Mouse (Mus musculus): ENCODE data around the gene Rnf20.
"Not testable (repeated sequence)": the region's sequence is repeated elsewhere in the genome, so short reads cannot be mapped to it uniquely, and the experiment has no call there.

Gene Rnf20

GRCm38 (mm10) chr4:49631319-49632138, at the start of gene Rnf20:
TSS of gene Rnf20 (plus strand) at chr4:49632006.
- peak; percentile 93 for DNase-seq (ENCODE audit: low spot score)

GRCm38 (mm10) chr4:49583965-49584831, 47.6 kb upstream of the Rnf20 start:
- DNase-seq (ENCODE audit: low spot score): no peak

- DNase-seq (ENCODE audit: low spot score): no peak
These were observed 46.2 kb upstream of the Rnf20 start for GRCm38 (mm10) chr4:49585524-49586101.

GRCm38 (mm10) chr4:49586811-49587210, 45.0 kb upstream of the Rnf20 start:
- no peak for DNase-seq (ENCODE audit: low spot score)

GRCm38 (mm10) chr4:49590152-49590551, 41.7 kb upstream of the Rnf20 start:
- DNase-seq (ENCODE audit: low spot score): no peak

- peak; percentile 2 for DNase-seq (ENCODE audit: low spot score)
These were observed 35.0 kb upstream of the Rnf20 start for GRCm38 (mm10) chr4:49596846-49597182.

- peak; percentile 31 for DNase-seq (ENCODE audit: low spot score)
These were observed 34.4 kb upstream of the Rnf20 start, which contains the start of gene Tmem246 for GRCm38 (mm10) chr4:49597183-49598100. TSS of gene Tmem246 (minus strand) at chr4:49597876.

GRCm38 (mm10) chr4:49603161-49603560, 28.6 kb upstream of the Rnf20 start:
- DNase-seq (ENCODE audit: low spot score): no peak

- no peak for DNase-seq (ENCODE audit: low spot score)
These were observed 27.7 kb upstream of the Rnf20 start for GRCm38 (mm10) chr4:49604016-49604546.

GRCm38 (mm10) chr4:49604616-49605015, 27.2 kb upstream of the Rnf20 start:
- no peak for DNase-seq (ENCODE audit: low spot score)

GRCm38 (mm10) chr4:49605459-49605858, 26.3 kb upstream of the Rnf20 start:
- no peak for DNase-seq (ENCODE audit: low spot score)

GRCm38 (mm10) chr4:49616924-49617323, 14.9 kb upstream of the Rnf20 start:
- no peak for DNase-seq (ENCODE audit: low spot score)

- DNase-seq (ENCODE audit: low spot score): not testable (repeated sequence)
These were observed 11.9 kb upstream of the Rnf20 start for GRCm38 (mm10) chr4:49619861-49620260.

- DNase-seq (ENCODE audit: low spot score): no peak
These were observed 9.5 kb upstream of the Rnf20 start for GRCm38 (mm10) chr4:49622272-49622671.

GRCm38 (mm10) chr4:49623916-49624315, 7.9 kb upstream of the Rnf20 start:
- DNase-seq (ENCODE audit: low spot score): no peak

- DNase-seq (ENCODE audit: low spot score): not testable (repeated sequence)
These were observed 6.8 kb upstream of the Rnf20 start for GRCm38 (mm10) chr4:49624969-49625368.

- peak; percentile 31 for DNase-seq (ENCODE audit: low spot score)
These were observed 4.8 kb upstream of the Rnf20 start for GRCm38 (mm10) chr4:49626973-49627372.

GRCm38 (mm10) chr4:49628941-49629340, 2.9 kb upstream of the Rnf20 start:
- DNase-seq (ENCODE audit: low spot score): no peak

GRCm38 (mm10) chr4:49632139-49632481, 304 bp downstream of the Rnf20 start:
- no peak for DNase-seq (ENCODE audit: low spot score)

- no peak for DNase-seq (ENCODE audit: low spot score)
These were observed 6.0 kb downstream of the Rnf20 start for GRCm38 (mm10) chr4:49637821-49638220.

GRCm38 (mm10) chr4:49639913-49640312, 8.1 kb downstream of the Rnf20 start:
- no peak for DNase-seq (ENCODE audit: low spot score)

All from ovary, adult 18-20 months (tissue).